Comparison of ENCODE assay signal across 13 mouse cellular contexts in the genomic region with DNA sequence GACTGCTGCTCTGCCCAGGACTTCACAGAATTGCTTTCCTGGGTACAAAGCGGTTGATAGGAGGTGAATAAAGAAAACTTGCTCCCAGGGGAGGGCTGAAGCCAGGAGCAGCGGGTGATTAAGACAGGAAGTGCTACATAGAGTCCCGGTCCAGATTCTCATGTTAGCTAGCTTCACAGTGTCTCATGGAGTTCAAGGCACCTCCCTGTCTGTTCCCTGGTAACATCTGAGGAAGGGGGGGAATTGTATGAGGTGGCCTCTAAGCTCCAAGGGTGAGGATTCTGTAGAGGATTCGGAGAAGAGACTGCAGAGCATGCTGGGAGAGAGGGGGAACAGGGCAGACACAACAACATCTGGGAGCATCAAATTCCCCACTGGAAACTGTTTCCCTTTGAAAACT.
DNase-seq lines count a peak whose midpoint lies in the region; ATAC-seq and TF ChIP-seq lines count a peak whose summit lies in the region.
"Had no signal": no experiment of that assay in that cellular context is flagged by ENCODE, and none has a peak within 500 bp of the region (broad histone marks: within the 10 kb centered on the region; RNA-seq: fewer than 3 reads in every experiment).

No protein-coding gene starts in this region.

- intact Hi-C loops in left cerebral cortex, postnatal 25 days (cut with DNase I), result no loop called here

- no peaks in the 10 kb centered on the region; the same call in 1 of the 2 replicates for H3K36me3 ChIP-seq in heart, embryonic 12.5 days
- H3K36me3 ChIP-seq in hindbrain, embryonic 14.5 days (replicated peaks; ENCODE audit: control insufficient read depth, insufficient read depth), result no peaks in the 10 kb centered on the region
- no peaks in the 10 kb centered on the region for H3K36me3 ChIP-seq in neural tube, embryonic 14.5 days (ENCODE audit: control insufficient read depth, insufficient read depth, low read length)
- H3K36me3 ChIP-seq: embryonic facial prominence, embryonic 15.5 days had no signal

- DNase-seq in heart, adult 18-20 months, result no peak
- no peak for DNase-seq in layer of hippocampus, adult 2 months (ENCODE audit: low spot score in 2 of 2)
- DNase-seq in layer of hippocampus, postnatal 10 days (ENCODE audit: low spot score in 2 of 2), result no peak
- DNase-seq in hindbrain, embryonic 14.5 days (ENCODE audit: low spot score), result no peak
- DNase-seq in left cerebral cortex, postnatal 25 days (ENCODE audit: low spot score in 2 of 2), result no peak
- no peak for DNase-seq in lung, postnatal 25 days (ENCODE audit: low spot score)
- DNase-seq: adrenal gland, postnatal 10 days; left cerebral cortex, postnatal 4 days; liver, postnatal 0 days had no signal

- peak overlapping the region; percentile 1 for H3K27ac ChIP-seq in heart, embryonic 12.5 days (ENCODE audit: poor library complexity, severe bottlenecking)
- H3K27ac ChIP-seq in layer of hippocampus, adult 2 months, result peak overlapping the region; percentile 76; the same call in 1 of the 2 replicates
- peak overlapping the region; percentile 69 for H3K27ac ChIP-seq in hindbrain, embryonic 14.5 days
- H3K27ac ChIP-seq in neural tube, embryonic 14.5 days (ENCODE audit: low read depth, low read length), result 0 out of 2 replicates have a peak overlapping the region, but pooled peaks have one; percentile 35
- H3K27ac ChIP-seq: embryonic facial prominence, embryonic 15.5 days had no signal

- no peaks in the 10 kb centered on the region for H3K27me3 ChIP-seq in heart, embryonic 12.5 days (replicated peaks)
- no peaks in the 10 kb centered on the region for H3K27me3 ChIP-seq in hindbrain, embryonic 14.5 days (ENCODE audit: control insufficient read depth, insufficient read depth, low read length)
- no peaks in the 10 kb centered on the region for H3K27me3 ChIP-seq in neural tube, embryonic 14.5 days (ENCODE audit: control insufficient read depth, insufficient read depth, low read length)
- H3K27me3 ChIP-seq: embryonic facial prominence, embryonic 15.5 days; Patski had no signal

- 45% methylated on average over 4 of the region's 4 CpGs for WGBS in heart, embryonic 12.5 days
- 36% methylated on average over 4 of the region's 4 CpGs for WGBS in hindbrain, embryonic 14.5 days
- 41% methylated on average over 4 of the region's 4 CpGs for WGBS in neural tube, embryonic 14.5 days

- H3K9ac ChIP-seq in heart, embryonic 12.5 days, result no peak overlapping the region
- no peak overlapping the region for H3K9ac ChIP-seq in hindbrain, embryonic 14.5 days
- no peak overlapping the region for H3K9ac ChIP-seq in neural tube, embryonic 14.5 days (replicated peaks; ENCODE audit: low read depth, low read length)
- H3K9ac ChIP-seq: embryonic facial prominence, embryonic 15.5 days; liver, postnatal 0 days had no signal

- ATAC-seq in heart, embryonic 12.5 days (ENCODE audit: insufficient number of reproducible peaks, low FRiP score), result no peak
- ATAC-seq in hindbrain, embryonic 14.5 days (ENCODE audit: low FRiP score), result no peak
- no peak for ATAC-seq in neural tube, embryonic 14.5 days (ENCODE audit: low read depth)
- ATAC-seq: liver, postnatal 0 days; Patski had no signal

- H3K4me2 ChIP-seq in heart, embryonic 12.5 days, result no peak overlapping the region
- H3K4me2 ChIP-seq in hindbrain, embryonic 14.5 days (replicated peaks), result no peak overlapping the region
- H3K4me2 ChIP-seq in neural tube, embryonic 14.5 days (ENCODE audit: low read depth, low read length), result no peak overlapping the region
- H3K4me2 ChIP-seq: embryonic facial prominence, embryonic 15.5 days had no signal

- H3K4me1 ChIP-seq in heart, embryonic 12.5 days (replicated peaks), result peaks cover 79% of the 10 kb centered on the region
- peaks cover 83% of the 10 kb centered on the region for H3K4me1 ChIP-seq in hindbrain, embryonic 14.5 days (replicated peaks; ENCODE audit: control insufficient read depth, insufficient read depth, low read length)
- H3K4me1 ChIP-seq in neural tube, embryonic 14.5 days (ENCODE audit: control insufficient read depth, insufficient read depth, low read length), result peaks cover 63% of the 10 kb centered on the region

- TF ChIP-seq CTCF in layer of hippocampus, adult 2 months (conservative IDR thresholded peaks at IDR 0.05), result no peak

- H3K9me3 ChIP-seq in heart, embryonic 12.5 days (replicated peaks), result no peaks in the 10 kb centered on the region
- no peaks in the 10 kb centered on the region for H3K9me3 ChIP-seq in hindbrain, embryonic 14.5 days (ENCODE audit: control insufficient read depth, low read length)
- H3K9me3 ChIP-seq in neural tube, embryonic 14.5 days (ENCODE audit: control insufficient read depth, low read length), result no peaks in the 10 kb centered on the region
- H3K9me3 ChIP-seq: embryonic facial prominence, embryonic 15.5 days had no signal

- no peak overlapping the region for H3K4me3 ChIP-seq in heart, embryonic 12.5 days
- H3K4me3 ChIP-seq in layer of hippocampus, adult 2 months, result no peak overlapping the region
- H3K4me3 ChIP-seq in hindbrain, embryonic 14.5 days (replicated peaks; ENCODE audit: low read length), result no peak overlapping the region
- no peak overlapping the region for H3K4me3 ChIP-seq in neural tube, embryonic 14.5 days (ENCODE audit: low read depth, low read length)
- H3K4me3 ChIP-seq: embryonic facial prominence, embryonic 15.5 days had no signal

Comparison
In these comparisons a context has a peak if more than half of its experiments do, and no peak if none do; other contexts are left out.
1. H3K27ac ChIP-seq: peak in every context shown above with its lines; median percentile 76 in layer of hippocampus, adult 2 months; 69 in hindbrain, embryonic 14.5 days; 35 in neural tube, embryonic 14.5 days; 1 in heart, embryonic 12.5 days.